Mouse (Mus musculus): ENCODE measurements around the gene Fam163b.

DNA sequence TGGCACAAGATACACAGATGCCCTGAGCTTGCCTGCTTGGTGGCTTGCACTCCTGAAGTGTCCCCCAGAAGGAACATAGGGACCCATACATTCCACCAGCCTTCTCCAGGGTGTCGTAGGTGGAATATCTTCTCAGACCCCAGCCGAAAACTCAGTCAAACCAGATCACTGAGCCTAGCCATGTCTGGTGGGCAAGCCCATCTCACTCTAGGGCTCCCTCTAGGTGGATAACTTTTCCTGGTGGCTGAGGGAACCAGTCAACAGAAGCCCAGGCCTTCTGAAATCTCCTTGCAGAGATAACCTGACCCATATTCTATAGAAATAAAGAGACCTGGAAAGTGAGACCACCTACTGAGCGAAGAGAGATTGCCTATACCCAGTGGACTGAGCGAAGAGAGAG lies 19.2 kb downstream of the Fam163b start:
- 0 out of 2 replicates have a peak, but pooled peaks have one; percentile 8 for TF ChIP-seq CTCF (IDR thresholded peaks at IDR 0.05; ENCODE audit: extremely low read depth, insufficient read depth, low read length)
- TF ChIP-seq POLR2A (IDR thresholded peaks at IDR 0.05; ENCODE audit: extremely low read depth, insufficient read depth, low read length): no peak
